Mouse (Mus musculus) lung, adult 10 weeks (tissue): Measurements from ENCODE around the gene Plscr3. TPM values are rescaled to one million over a fixed set of nuclear protein-coding genes. Genes with fewer than 3 reads are reported as not detected.

ENCODE experiments used
- polyA plus RNA-seq: library from polyadenylated mRNA; stranded (reverse); fragments of 350-450 nt; fragmentation: Illumina TruSeq; extraction: RNeasy Lipid Tissue Mini Kit (QIAGEN cat#74804); gene quantifications from one replicate; pipeline ENCODE4 v1.2.3, GENCODE M21; 2014; ENCODE audit warnings: low read depth, low replicate concordance; ENCODE audit not compliant: insufficient read depth

The Plscr3 gene
- 65.1 TPM for polyA plus RNA-seq

GRCm38 (mm10) chr11:69846198-69846680 lies at the start of gene Plscr3:
Gene Plscr3, plus strand, starts transcription at chr11:69846376.

GRCm38 (mm10) chr11:69801379-69801977 lies 44.7 kb upstream of the Plscr3 start, which contains the start of gene Fgf11:
Gene Fgf11, minus strand, starts transcription at chr11:69801857.

DNA sequence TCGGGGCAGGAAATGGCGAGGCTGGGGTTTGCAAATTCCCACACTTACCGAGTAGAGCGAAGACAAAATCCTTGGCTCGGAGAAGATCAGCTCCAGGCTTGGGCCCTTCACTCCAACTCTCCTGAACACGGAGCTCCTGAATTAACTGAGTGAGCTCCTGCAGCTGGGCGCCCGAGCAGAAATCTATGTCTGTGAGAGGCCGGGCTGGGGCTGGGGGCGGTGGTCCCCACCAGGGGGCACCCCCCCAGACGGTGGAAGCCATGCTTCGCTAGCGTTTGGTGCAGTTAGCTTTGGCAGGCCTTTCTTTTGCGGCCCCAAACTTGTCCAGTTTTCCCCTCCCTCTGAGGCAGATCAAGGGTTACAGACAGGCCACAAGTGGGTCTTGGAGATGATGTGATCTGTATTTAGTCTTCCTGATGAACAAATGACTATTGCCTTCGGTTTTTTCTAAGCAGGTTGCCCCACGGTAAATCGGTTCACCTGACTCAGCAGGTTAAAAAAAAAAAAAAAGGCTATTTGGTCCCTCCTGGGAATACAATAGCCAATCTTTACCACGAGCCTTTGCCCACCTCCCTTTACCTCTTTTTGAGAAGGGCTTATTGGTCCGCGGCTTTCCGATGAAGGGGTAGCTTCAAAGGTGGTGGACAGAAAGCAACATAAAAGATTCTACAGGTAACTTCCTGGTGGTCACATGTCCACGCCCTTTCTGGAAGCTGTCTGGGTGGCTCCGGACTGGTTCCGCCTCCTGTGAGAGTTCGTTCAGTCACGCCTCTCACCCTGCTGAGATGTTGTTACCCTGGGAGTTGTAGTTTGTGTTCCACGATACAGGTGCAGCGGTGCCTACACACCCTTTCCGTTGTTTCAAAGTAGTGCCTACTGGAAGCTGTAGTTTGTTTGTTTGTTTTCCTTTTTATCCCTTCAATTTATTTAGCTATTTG lies 40.9 kb upstream of the Plscr3 start, which contains the start of gene Tmem102:
Gene Tmem102, minus strand, starts transcription at position 653 of the 938 bp plus-strand sequence.

DNA sequence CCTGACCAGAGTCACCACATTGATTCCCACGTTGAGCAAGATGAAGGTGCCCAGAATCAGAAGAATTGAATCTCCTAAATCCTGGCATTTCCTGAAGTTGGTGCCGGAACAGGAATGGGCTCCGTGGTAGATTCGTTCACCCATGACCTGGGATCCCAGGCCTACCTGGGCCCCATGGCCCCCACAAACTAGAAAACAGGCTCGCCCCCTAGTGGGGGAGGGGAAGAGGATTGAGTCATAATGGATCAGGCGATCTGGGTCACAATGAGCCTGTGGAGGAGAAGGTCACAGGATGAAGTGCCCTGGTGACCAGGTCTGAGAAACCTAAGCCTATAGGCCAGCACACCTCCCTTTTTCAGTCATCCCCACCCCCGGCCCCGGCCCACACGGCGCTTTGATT lies 31.0 kb upstream of the Plscr3 start, which contains the start of gene Gm39566:
Gene Gm39566, minus strand, starts transcription at position 144 of the 400 bp plus-strand sequence.

DNA sequence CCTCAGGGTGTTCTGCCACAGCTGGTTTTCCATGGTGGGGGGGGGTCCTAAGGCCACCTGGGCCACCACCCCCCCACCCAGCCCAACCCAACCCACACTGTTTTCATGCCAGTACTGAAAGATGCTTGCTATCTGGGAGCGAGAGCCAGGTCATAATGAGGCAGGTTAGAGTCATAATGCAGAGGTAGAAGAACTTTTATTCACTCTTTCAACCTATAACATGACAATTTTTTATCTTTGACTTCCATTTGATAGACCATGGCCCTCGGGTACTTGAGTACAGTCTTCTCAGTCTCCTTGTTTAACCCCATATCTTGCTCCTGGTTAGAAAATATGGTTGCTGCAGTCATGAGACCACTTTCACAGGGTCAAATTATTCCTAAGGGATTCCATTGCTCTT lies 27.8 kb upstream of the Plscr3 start, which contains the start of gene Spem2:
Gene Spem2, minus strand, starts transcription at position 101 of the 400 bp plus-strand sequence.

GRCm38 (mm10) chr11:69822080-69822479 lies 24.1 kb upstream of the Plscr3 start, which contains the start of gene Spem1:
Gene Spem1, minus strand, starts transcription at chr11:69822180.

GRCm38 (mm10) chr11:69837604-69837951 lies 8.6 kb upstream of the Plscr3 start, which contains the start of gene Nlgn2:
Gene Nlgn2, minus strand, starts transcription at chr11:69837784.

DNA sequence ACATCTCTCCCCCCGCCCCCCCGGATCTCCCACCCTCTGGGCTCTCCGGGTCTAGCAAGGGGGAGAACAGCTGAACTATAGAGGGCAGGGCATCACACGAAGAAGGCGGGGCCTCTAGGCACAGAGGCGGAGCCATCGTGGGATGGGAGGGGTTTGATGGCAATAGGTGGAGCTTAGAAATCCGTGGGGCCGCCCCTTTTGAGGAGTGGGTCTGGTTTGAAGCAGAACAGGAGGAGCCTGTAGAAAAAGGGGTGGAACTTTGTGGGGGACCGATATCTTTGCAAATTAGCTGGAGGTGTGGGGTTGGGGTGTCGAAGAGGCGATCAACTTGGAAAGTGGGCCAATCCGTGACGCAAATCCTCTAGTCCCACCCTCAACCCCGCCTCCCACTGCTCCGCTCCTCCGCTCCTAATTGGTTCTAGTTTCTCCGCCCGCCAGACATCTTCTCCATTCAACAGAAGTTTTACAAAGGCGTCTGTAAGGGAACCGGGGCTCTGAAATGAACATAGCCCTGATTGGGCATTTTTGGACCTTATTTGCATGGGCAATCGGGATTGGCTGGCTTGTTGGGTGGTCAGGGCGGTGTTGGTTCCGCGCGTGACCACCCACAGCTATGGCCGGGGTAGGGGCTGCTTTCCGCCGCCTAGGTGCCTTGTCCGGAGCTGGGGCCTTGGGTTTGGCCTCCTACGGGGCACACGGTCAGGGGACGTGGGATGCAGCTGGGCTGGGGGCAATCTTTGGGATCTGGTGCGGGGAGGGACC lies 8.0 kb upstream of the Plscr3 start, which contains the start of gene Tmem256:
Gene Tmem256, plus strand, starts transcription at position 563 of the 762 bp plus-strand sequence.

GRCm38 (mm10) chr11:69858113-69858998 lies 12.2 kb downstream of the Plscr3 start, which contains the start of gene Tnk1:
Gene Tnk1, minus strand, starts transcription at chr11:69858730.

GRCm38 (mm10) chr11:69877878-69878277 lies 31.7 kb downstream of the Plscr3 start, which contains the start of gene Tmem95:
Gene Tmem95, minus strand, starts transcription at chr11:69878018.

DNA sequence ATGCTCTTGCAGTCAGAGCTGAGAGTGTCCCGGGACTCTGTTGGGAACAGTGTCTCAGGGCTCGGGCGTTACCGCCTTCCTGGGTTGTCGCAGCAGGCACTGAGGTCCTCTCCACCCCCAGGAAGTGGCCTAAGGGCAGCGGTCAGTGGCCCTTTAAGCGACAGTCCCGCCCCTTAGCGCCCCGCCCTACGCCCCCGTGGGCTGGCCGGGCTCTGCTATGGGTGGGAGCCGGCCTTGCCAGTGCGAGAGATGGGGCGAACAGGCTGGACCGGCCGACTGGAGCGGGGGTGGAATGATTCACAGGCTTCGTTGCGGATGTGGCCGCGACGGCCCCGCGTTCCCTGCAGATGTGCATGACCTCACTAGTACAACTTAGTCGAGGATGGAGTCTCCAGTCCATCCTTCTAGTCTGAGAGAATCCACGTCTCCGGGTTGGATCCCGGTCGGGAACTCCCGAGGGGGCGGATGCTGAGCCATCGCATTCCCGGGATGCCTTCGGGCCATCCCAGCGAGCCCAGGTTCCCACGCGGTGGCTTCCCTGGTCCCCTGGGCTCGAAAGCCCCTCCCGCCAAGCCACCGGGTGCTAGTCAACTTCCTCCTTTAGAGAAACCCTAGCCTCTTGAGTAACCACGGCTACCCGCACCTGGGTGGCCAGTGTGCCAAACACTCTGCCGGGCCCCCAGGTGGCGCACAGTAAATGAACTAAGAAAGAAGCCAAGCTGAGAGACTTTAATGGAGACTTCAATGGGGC lies 34.9 kb downstream of the Plscr3 start, which contains the start of gene Kctd11:
Gene Kctd11, minus strand, starts transcription at position 554 of the 751 bp plus-strand sequence.

GRCm38 (mm10) chr11:69895291-69895690 lies 49.1 kb downstream of the Plscr3 start, which contains the start of gene Acap1:
Gene Acap1, minus strand, starts transcription at chr11:69895539.

DNA sequence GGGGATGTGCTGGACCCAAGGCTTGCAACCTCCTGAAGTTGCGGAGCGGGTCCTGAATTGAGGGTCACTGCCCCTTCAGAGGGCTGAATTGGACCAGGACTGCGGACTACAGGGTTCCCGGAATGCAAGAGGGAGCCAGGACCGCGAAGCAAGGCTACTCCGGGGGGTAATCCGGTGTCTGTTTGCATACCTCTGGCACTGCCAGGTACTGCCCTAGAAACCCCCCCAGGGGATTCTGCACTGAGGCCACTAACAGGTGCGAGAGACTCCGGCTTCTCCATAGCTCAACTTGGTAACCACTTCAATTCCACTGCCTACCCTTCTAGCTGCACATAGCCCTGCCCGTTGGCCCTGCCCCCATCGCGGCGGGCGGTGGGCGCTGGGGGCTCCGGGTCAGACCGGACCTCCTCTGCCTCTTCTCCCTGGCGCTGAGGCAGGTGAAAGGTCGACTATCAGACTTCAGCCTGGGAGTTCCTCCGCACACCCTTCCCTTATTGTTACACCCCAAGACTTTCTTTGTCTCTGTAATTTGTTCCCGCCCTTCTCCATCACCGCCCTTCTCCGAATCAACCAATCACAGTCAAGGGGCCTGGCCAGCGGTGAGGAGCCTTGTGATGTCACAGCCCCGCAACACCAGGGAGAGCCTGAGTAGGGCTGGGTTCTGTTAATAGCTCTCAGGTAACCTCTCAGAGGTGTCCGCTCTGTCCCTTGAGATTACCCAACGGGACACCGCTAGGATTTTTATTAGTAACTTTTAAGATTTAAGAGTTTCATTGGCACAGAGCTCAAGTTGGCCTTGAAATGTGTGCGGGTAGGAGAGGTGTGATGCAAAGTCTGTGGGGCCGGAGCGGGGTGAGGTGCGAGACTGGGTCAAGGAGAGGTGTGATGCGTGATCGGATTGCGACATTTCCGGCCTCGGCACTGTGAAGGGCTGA lies 54.6 kb downstream of the Plscr3 start, which contains the start of the genes 2810408A11Rik and Neurl4:
Gene 2810408A11Rik, minus strand, starts transcription at position 517 of the 935 bp plus-strand sequence.
Gene Neurl4, plus strand, starts transcription at position 602 of the 935 bp plus-strand sequence.

Other genes starting within 250 kb of the Plscr3 start
- 5.4 TPM for gene Atp1b2, start 240.4 kb upstream of the Plscr3 start, polyA plus RNA-seq
- gene Shbg, start 228.5 kb upstream of the Plscr3 start, polyA plus RNA-seq, result not detected
- 4.7 TPM for gene Sat2, start 224.4 kb upstream of the Plscr3 start, polyA plus RNA-seq
- 39.7 TPM for gene Fxr2, start 213.4 kb upstream of the Plscr3 start, polyA plus RNA-seq
- not detected for gene Sox15, start 191.1 kb upstream of the Plscr3 start, polyA plus RNA-seq
- 53.4 TPM for gene Mpdu1, start 183.7 kb upstream of the Plscr3 start, polyA plus RNA-seq
- gene Cd68, start 180.2 kb upstream of the Plscr3 start, polyA plus RNA-seq, result 44.2 TPM
- gene Eif4a1, start 174.0 kb upstream of the Plscr3 start, polyA plus RNA-seq, result 289 TPM
- 47.0 TPM for gene Senp3, start 164.3 kb upstream of the Plscr3 start, polyA plus RNA-seq
- gene Tnfsf13, start 160.6 kb upstream of the Plscr3 start, polyA plus RNA-seq, result 23.3 TPM
- gene Tnfsf12, start 150.5 kb upstream of the Plscr3 start, polyA plus RNA-seq, result 48.4 TPM
- 24.8 TPM for gene Tnfsfm13, start 150.3 kb upstream of the Plscr3 start, polyA plus RNA-seq
- gene Polr2a, start 87.7 kb upstream of the Plscr3 start, polyA plus RNA-seq, result 16.2 TPM
- gene Slc35g3, start 84.4 kb upstream of the Plscr3 start, polyA plus RNA-seq, result 0.85 TPM
- gene Zbtb4, start 80.5 kb upstream of the Plscr3 start, polyA plus RNA-seq, result 25.6 TPM
- 10.1 TPM for gene Chrnb1, start 50.4 kb upstream of the Plscr3 start, polyA plus RNA-seq
- 3.4 TPM for gene Fgf11, start 44.5 kb upstream of the Plscr3 start, polyA plus RNA-seq
- 4.9 TPM for gene Tmem102, start 40.8 kb upstream of the Plscr3 start, polyA plus RNA-seq
- not detected for gene Gm39566, start 31.1 kb upstream of the Plscr3 start, polyA plus RNA-seq
- gene Spem2, start 27.9 kb upstream of the Plscr3 start, polyA plus RNA-seq, result not detected
- gene Spem1, start 24.2 kb upstream of the Plscr3 start, polyA plus RNA-seq, result not detected
- 5.3 TPM for gene Nlgn2, start 8.6 kb upstream of the Plscr3 start, polyA plus RNA-seq
- 375 TPM for gene Tmem256, start 7.9 kb upstream of the Plscr3 start, polyA plus RNA-seq
- gene Tnk1, start 12.4 kb downstream of the Plscr3 start, polyA plus RNA-seq, result 5.1 TPM
- not detected for gene Tmem95, start 31.6 kb downstream of the Plscr3 start, polyA plus RNA-seq
- 11.2 TPM for gene Kctd11, start 35.0 kb downstream of the Plscr3 start, polyA plus RNA-seq
- gene Acap1, start 49.2 kb downstream of the Plscr3 start, polyA plus RNA-seq, result 9.7 TPM
- 0.77 TPM for gene 2810408A11Rik, start 54.6 kb downstream of the Plscr3 start, polyA plus RNA-seq
- 9.9 TPM for gene Neurl4, start 54.7 kb downstream of the Plscr3 start, polyA plus RNA-seq
- gene Gps2, start 67.5 kb downstream of the Plscr3 start, polyA plus RNA-seq, result 43.0 TPM
- 466 TPM for gene Eif5a, start 75.6 kb downstream of the Plscr3 start, polyA plus RNA-seq
- gene Ybx2, start 89.4 kb downstream of the Plscr3 start, polyA plus RNA-seq, result 1.3 TPM
- gene Slc2a4, start 101.8 kb downstream of the Plscr3 start, polyA plus RNA-seq, result 8.1 TPM
- gene Cldn7, start 118.4 kb downstream of the Plscr3 start, polyA plus RNA-seq, result 60.8 TPM
- 86.4 TPM for gene Ctdnep1, start 134.8 kb downstream of the Plscr3 start, polyA plus RNA-seq
- gene Elp5, start 136.1 kb downstream of the Plscr3 start, polyA plus RNA-seq, result 40.7 TPM
- gene Gabarap, start 144.8 kb downstream of the Plscr3 start, polyA plus RNA-seq, result 466 TPM
- 39.5 TPM for gene Phf23, start 149.4 kb downstream of the Plscr3 start, polyA plus RNA-seq
- gene Dvl2, start 154.2 kb downstream of the Plscr3 start, polyA plus RNA-seq, result 6.0 TPM
- gene Acadvl, start 169.0 kb downstream of the Plscr3 start, polyA plus RNA-seq, result 82.7 TPM
- gene Dlg4, start 170.6 kb downstream of the Plscr3 start, polyA plus RNA-seq, result 7.3 TPM
- 13.1 TPM for gene Asgr1, start 207.7 kb downstream of the Plscr3 start, polyA plus RNA-seq
- gene Asgr2, start 246.3 kb downstream of the Plscr3 start, polyA plus RNA-seq, result 0.41 TPM